Mouse (Mus musculus) embryonic facial prominence, embryonic 10.5 days (tissue): ENCODE data around the gene Pax9. TPM values are rescaled to one million over a fixed set of nuclear protein-coding genes. Genes with fewer than 3 reads are reported as not detected.

Experiments used
- DNase-seq: peaks from one replicate; pipeline ENCODE4 v3.0.0-alpha.2; 2017; ENCODE audit warnings: low spot score
- H3K27ac ChIP-seq: fragments of 300-500 bp; sonication (generic); replicated peaks from 2 replicates; pipeline ENCODE4 v1.5.1; 2016; ENCODE audit warnings: mild to moderate bottlenecking
- H3K27me3 ChIP-seq: fragments of 300-500 bp; sonication (generic); replicated peaks from 2 replicates; pipeline ENCODE4 v1.6.1; 2016; ENCODE audit warnings: low read depth, mild to moderate bottlenecking; ENCODE audit not compliant: poor library complexity, severe bottlenecking
- H3K36me3 ChIP-seq: fragments of 300-500 bp; sonication (generic); replicated peaks from 2 replicates; pipeline ENCODE4 v1.6.1; 2016; ENCODE audit warnings: mild to moderate bottlenecking, moderate library complexity
- H3K4me1 ChIP-seq: fragments of 300-500 bp; sonication (generic); 2 replicates; pipeline ENCODE4 v1.6.1; 2016
- H3K4me3 ChIP-seq: fragments of 300-500 bp; sonication (generic); 2 replicates; pipeline ENCODE4 v1.5.1; 2016; ENCODE audit warnings: mild to moderate bottlenecking, moderate library complexity
- H3K9me3 ChIP-seq: fragments of 300-500 bp; sonication (generic); 2 replicates; pipeline ENCODE4 v1.6.1; 2016; ENCODE audit warnings: mild to moderate bottlenecking
- WGBS: fragments of 180-500 bp; shearing (Covaris S2); methylation state at CpG from one replicate; pipeline ENCODE4 v1.1.7; 2016; 5-methylcytosine and 5-hydroxymethylcytosine counted together
- polyA plus RNA-seq: library from polyadenylated mRNA; unstranded; fragments of >200 nt; fragmentation: Nextera tagmentation; extraction: Ambion mirVana; gene quantifications from 2 replicates; pipeline ENCODE4 v1.2.1, GENCODE M21; 2016

Pax9 gene
- polyA plus RNA-seq, 1 experiment from 2014 or later = 9.9 TPM

DNA sequence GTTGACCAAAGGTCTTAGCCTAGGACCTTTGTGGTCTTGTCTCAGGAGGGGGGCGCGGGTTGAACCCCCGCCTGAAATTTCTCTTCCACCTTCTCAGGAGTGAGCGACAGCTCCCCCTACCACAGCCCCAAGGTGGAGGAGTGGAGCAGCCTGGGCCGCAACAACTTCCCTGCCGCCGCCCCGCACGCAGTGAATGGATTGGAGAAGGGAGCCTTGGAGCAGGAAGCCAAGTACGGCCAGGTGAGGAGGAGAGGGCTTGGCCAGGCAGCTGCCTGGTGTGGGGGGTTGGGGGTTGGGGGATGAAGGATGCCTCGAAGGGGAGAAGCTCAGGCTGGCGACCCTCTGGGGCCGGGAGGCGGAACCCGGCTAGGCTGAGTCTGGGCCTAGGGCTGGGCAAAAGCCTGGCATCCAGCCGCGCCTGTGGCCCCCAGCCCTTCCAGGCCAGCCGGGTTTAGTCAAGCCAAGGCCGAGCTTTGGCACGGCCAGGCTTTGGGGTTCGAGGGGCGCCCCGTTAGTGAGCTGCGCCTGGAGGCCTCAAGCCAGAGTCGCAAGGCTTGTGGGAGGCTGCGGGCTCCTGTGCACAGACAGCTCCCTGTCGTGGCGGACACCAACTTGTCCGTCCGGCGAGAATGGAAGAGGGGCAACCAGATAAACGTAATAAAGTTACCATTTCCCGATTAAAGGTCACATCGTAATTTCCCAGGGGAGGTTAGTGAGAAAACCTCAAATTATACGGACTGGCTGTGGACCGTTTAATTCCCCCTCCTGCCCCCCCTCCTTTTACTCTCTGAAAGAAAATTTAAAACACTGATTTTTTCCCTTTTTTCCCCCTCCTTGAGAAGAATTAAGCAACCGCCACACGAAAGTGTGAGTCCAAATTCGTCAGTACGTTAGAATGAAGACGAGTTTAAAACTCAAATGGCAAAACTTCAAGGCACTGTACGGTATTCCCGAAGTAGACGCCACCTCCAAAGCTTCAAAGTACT lies 8.6 kb downstream of the Pax9 start:
- peaks cover 39% of the 10 kb centered on the region for H3K4me1 ChIP-seq
- WGBS = 3% methylated on average over 44 of the region's 44 CpGs
- DNase-seq = peak; percentile 69
- peak overlapping the region; percentile 49 for H3K4me3 ChIP-seq
- H3K27ac ChIP-seq = peak overlapping the region; percentile 55
- no peaks in the 10 kb centered on the region for H3K36me3 ChIP-seq
- no peaks in the 10 kb centered on the region for H3K9me3 ChIP-seq
- peaks cover 98% of the 10 kb centered on the region for H3K27me3 ChIP-seq

DNA sequence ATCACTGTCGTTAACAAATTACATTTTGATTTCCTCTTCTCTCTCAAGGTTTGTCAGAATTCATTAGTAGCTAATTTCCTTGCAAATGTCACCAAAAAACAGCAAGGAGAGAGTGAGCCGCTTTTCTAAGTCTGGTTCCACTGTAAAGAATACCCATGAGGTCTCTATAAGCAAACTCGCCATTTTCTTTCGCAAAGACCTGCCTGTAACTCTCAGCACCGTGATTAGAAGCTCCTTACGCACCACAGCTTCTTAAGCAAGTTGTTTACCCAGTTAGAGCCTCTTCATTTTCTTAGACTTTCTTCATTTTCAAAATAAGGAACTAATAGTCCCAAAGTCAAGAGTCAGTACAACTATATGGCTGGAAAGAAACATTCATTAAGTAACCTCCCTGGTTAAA lies 9.4 kb downstream of the Pax9 start:
- no peaks in the 10 kb centered on the region for H3K36me3 ChIP-seq
- DNase-seq = no peak
- 7% methylated on average over 6 of the region's 6 CpGs for whole genome bisulfite sequencing
- H3K4me1 ChIP-seq = peaks cover 32% of the 10 kb centered on the region
- H3K9me3 ChIP-seq = no peaks in the 10 kb centered on the region
- H3K27ac ChIP-seq = no peak overlapping the region
- no peak overlapping the region for H3K4me3 ChIP-seq
- peaks cover 96% of the 10 kb centered on the region for H3K27me3 ChIP-seq

GRCm38 (mm10) chr12:56717971-56718706 lies 26.6 kb downstream of the Pax9 start:
- 5% methylated on average over 14 of the region's 14 CpGs for WGBS
- H3K27me3 ChIP-seq = peaks cover 80% of the 10 kb centered on the region

GRCm38 (mm10) chr12:56718707-56719051 lies 27.1 kb downstream of the Pax9 start:
- Histone ChIP-seq H3K27me3 (peaks cover 79% of the 10 kb centered on the region), H3K4me3 (no peak overlapping the region)
- WGBS = 16% methylated on average over 6 of the region's 6 CpGs

More at GRCm38 (mm10) chr12:56717971-56718706, 26.6 kb downstream of the Pax9 start:
- H3K9me3 ChIP-seq = no peaks in the 10 kb centered on the region
- peak overlapping the region; percentile 29 for H3K4me3 ChIP-seq
- peak; percentile 56 for DNase-seq
- no peak overlapping the region for H3K27ac ChIP-seq
- peaks cover 21% of the 10 kb centered on the region for H3K4me1 ChIP-seq
- H3K36me3 ChIP-seq = no peaks in the 10 kb centered on the region

GRCm38 (mm10) chr12:56727631-56728030 lies 36.1 kb downstream of the Pax9 start:
- Histone ChIP-seq H3K4me3 (no peak overlapping the region), H3K27ac (no peak overlapping the region), H3K27me3 (no peaks in the 10 kb centered on the region), H3K4me1 (0 out of 2 replicates have a peak, but pooled peaks cover 3% of the 10 kb centered on the region), H3K36me3 (no peaks in the 10 kb centered on the region), H3K9me3 (no peaks in the 10 kb centered on the region)
- DNase-seq = no peak
- WGBS = 57% methylated on average over 4 of the region's 4 CpGs

More at GRCm38 (mm10) chr12:56718707-56719051, 27.1 kb downstream of the Pax9 start:
- Histone ChIP-seq H3K4me1 (peaks cover 21% of the 10 kb centered on the region), H3K27ac (no peak overlapping the region), H3K9me3 (no peaks in the 10 kb centered on the region), H3K36me3 (no peaks in the 10 kb centered on the region)
- no peak for DNase-seq

DNA sequence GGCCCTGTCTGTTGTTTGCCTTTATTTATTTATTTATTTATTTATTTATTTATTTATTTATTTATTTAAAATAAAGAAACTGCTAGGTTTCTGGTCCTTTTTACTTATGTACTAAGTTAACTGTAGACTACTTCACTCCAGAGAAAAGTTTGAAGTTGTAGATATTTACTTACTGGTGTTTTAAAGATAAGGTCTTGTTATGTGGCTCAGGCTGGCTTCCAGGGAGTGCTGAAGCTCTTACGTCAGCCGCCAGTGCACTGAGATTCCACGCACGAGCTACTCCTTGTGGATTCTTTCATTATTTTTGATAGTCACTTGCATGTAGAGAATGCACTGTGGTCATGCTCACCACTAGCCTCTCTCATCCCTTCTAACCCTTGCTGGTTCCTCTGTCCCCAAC lies 45.5 kb downstream of the Pax9 start:
- no peaks in the 10 kb centered on the region for H3K36me3 ChIP-seq
- H3K27ac ChIP-seq = no peak overlapping the region
- H3K4me1 ChIP-seq = no peaks in the 10 kb centered on the region
- H3K4me3 ChIP-seq = no peak overlapping the region
- DNase-seq = no peak
- H3K27me3 ChIP-seq = no peaks in the 10 kb centered on the region
- WGBS = 93% methylated on average over 4 of the region's 4 CpGs
- no peaks in the 10 kb centered on the region for H3K9me3 ChIP-seq

Other genes starting within 250 kb of the Pax9 start
- gene Nkx2-1, start 154.9 kb upstream of the Pax9 start, polyA plus RNA-seq = 4.4 and 9.0 TPM in 2 replicates
- 1.6 and 5.3 TPM in 2 replicates for gene Nkx2-9, start 78.5 kb upstream of the Pax9 start, polyA plus RNA-seq